ENCODE assay signal across 8 mouse cellular contexts in the genomic region with DNA sequence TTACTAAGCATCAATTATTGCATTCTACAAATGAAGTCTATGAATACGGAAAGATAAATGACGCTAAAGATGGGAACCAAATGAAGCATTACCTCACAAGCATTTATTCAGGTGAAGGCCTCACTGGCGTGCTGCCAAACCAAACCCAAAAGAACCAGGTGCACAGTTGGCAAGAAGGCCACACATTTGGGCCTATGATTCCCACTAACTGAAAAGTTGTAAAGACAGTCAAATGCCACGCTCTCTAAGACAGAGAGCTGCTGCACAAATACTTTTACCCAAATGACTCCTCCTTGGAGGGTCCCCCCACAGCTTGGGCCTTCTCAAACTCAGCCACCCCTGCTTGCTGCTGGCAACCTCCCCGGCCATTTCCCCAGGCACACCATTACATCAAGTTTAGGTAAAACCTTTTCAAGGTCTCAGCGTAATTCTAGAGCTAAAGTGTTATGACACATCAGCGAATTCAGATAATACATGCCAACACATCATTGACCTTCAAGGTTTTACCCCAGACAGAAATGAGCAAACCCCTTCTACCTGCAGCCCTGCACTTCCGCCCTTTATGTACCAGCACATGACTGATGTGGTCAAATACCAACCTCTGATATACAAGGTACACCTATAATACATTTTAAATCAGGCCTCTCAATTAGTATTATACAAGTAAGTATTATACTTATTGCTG. TPM values are rescaled to one million over a fixed set of nuclear protein-coding genes. Genes with fewer than 3 reads are reported as not detected.
A peak's percentile ranks its signal among the peaks of the same experiment; 100 is the strongest.
DNase-seq lines count a peak whose midpoint lies in the region; ATAC-seq and TF ChIP-seq lines count a peak whose summit lies in the region.

No protein-coding gene starts in this region.

- no peak for TF ChIP-seq CTCF in C2C12 (IDR thresholded peaks at IDR 0.05; ENCODE audit: control insufficient read depth, insufficient read depth, insufficient read length)
- TF ChIP-seq CTCF in cortical plate, adult 2 months (IDR thresholded peaks at IDR 0.05; ENCODE audit: extremely low read depth, insufficient read depth, low read length), result no peak
- no peak for TF ChIP-seq CTCF in kidney, adult 2 months (conservative IDR thresholded peaks at IDR 0.05; ENCODE audit: insufficient read depth, insufficient read length, low read depth, low read length)

- H3K79me3 ChIP-seq in C2C12 (ENCODE audit: low read depth), result peaks cover 62% of the 10 kb centered on the region

- peaks cover 66% of the 10 kb centered on the region for H3K79me2 ChIP-seq in C2C12 (ENCODE audit: control insufficient read depth, insufficient read depth)

- peak overlapping the region; percentile 89 for H3K4me3 ChIP-seq in C2C12 (ENCODE audit: insufficient read depth, poor library complexity, severe bottlenecking)
- H3K4me3 ChIP-seq in cortical plate, adult 2 months (ENCODE audit: insufficient read depth, low read length), result peak overlapping the region; percentile 51
- peak overlapping the region; percentile 70 for H3K4me3 ChIP-seq in kidney, adult 2 months (ENCODE audit: insufficient read depth, low read depth, low read length)
- peak overlapping the region; percentile 86 for H3K4me3 ChIP-seq in midbrain, embryonic 16.5 days (ENCODE audit: low read depth, low read length)

- TF ChIP-seq POLR2A in cortical plate, adult 2 months (IDR thresholded peaks at IDR 0.05; ENCODE audit: extremely low read depth, insufficient read depth, low read length), result no peak
- TF ChIP-seq POLR2A in kidney, adult 2 months (IDR thresholded peaks at IDR 0.05; ENCODE audit: low read depth, low read length), result no peak

- H3ac ChIP-seq in C2C12 (ENCODE audit: control insufficient read depth, insufficient read length, low read depth), result peak overlapping the region; percentile 88

- no peak for ATAC-seq in midbrain, embryonic 16.5 days

- H3K9ac ChIP-seq in midbrain, embryonic 16.5 days (ENCODE audit: low read depth, low read length), result peak overlapping the region; percentile 97

- 24% methylated on average over 8 of the region's 8 CpGs for whole genome bisulfite sequencing in kidney, adult 2 months
- 47% methylated on average over 8 of the region's 8 CpGs for WGBS in midbrain, embryonic 16.5 days

- no peaks in the 10 kb centered on the region for H3K9me3 ChIP-seq in midbrain, embryonic 16.5 days (replicated peaks; ENCODE audit: control insufficient read depth, low read length, poor library complexity, severe bottlenecking)

- peaks cover 10% of the 10 kb centered on the region for H3K4me1 ChIP-seq in cortical plate, adult 2 months (ENCODE audit: control insufficient read depth, insufficient read depth, low read length)
- peaks cover 26% of the 10 kb centered on the region for H3K4me1 ChIP-seq in kidney, adult 2 months (ENCODE audit: control insufficient read depth, insufficient read depth, low read length)
- H3K4me1 ChIP-seq in midbrain, embryonic 16.5 days (ENCODE audit: control insufficient read depth, insufficient read depth, low read length), result peaks cover 32% of the 10 kb centered on the region

- peak overlapping the region; percentile 78 for H3K4me2 ChIP-seq in midbrain, embryonic 16.5 days (ENCODE audit: low read length)

- peaks cover 56% of the 10 kb centered on the region for H3K36me3 ChIP-seq in C2C12 (ENCODE audit: control insufficient read depth, insufficient read depth)
- peaks cover 20% of the 10 kb centered on the region for H3K36me3 ChIP-seq in kidney, adult 2 months (ENCODE audit: control insufficient read depth, insufficient read depth, low read length)
- peaks cover 30% of the 10 kb centered on the region for H3K36me3 ChIP-seq in midbrain, embryonic 16.5 days (ENCODE audit: control insufficient read depth, insufficient read depth, low read length)

- no peak overlapping the region for H3K27ac ChIP-seq in cortical plate, adult 2 months (ENCODE audit: insufficient read depth, low read length)
- peak overlapping the region; percentile 39; the same call in 1 of the 2 replicates for H3K27ac ChIP-seq in kidney, adult 2 months (ENCODE audit: insufficient read depth, low read depth, low read length)
- no peak overlapping the region for H3K27ac ChIP-seq in midbrain, embryonic 16.5 days (ENCODE audit: low read length)

- no peaks in the 10 kb centered on the region for H3K27me3 ChIP-seq in C2C12 (ENCODE audit: control insufficient read depth, insufficient read depth, insufficient read length)
- H3K27me3 ChIP-seq in kidney, adult 2 months (replicated peaks; ENCODE audit: control insufficient read depth, insufficient read depth, low read length), result no peaks in the 10 kb centered on the region
- no peaks in the 10 kb centered on the region for H3K27me3 ChIP-seq in midbrain, embryonic 16.5 days (ENCODE audit: control insufficient read depth, insufficient read depth, low read depth, low read length)

- DNase-seq in gastrocnemius, postnatal 10 days, result peak; percentile 11
- no peak for DNase-seq in gastrocnemius, adult 18-20 months (ENCODE audit: low spot score)
- DNase-seq in kidney, adult 2 months, result peak; percentile 55
- no peak for DNase-seq in urinary bladder, postnatal 36 days (ENCODE audit: low spot score in 2 of 2)
- no peak for DNase-seq in left cerebral cortex, adult 8-10 months (ENCODE audit: low spot score in 2 of 2)

TF ChIP-seq in C2C12, 6 proteins besides CTCF, POLR2A, EP300 and RAD21:
- TF ChIP-seq CEBPB (IDR thresholded peaks at IDR 0.05; ENCODE audit: low read depth) (no peak), MYOD1 (IDR thresholded peaks at IDR 0.05; ENCODE audit: control insufficient read depth, insufficient read length, low read depth) (no peak), USF1 (IDR thresholded peaks at IDR 0.05; ENCODE audit: low read depth) (no peak), MAX (IDR thresholded peaks at IDR 0.05) (no peak), MYOG (IDR thresholded peaks at IDR 0.05; ENCODE audit: control insufficient read depth, extremely low read depth, insufficient read length) (no peak), FOSL1 (IDR thresholded peaks at IDR 0.05; ENCODE audit: insufficient read depth, low read length, poor library complexity, severe bottlenecking) (no peak)

RNA-seq across cellular contexts. Expression of a gene that starts 1.5 kb away (rescaled TPM):
- 10 to 100 TPM; 67.0 to 72.3 TPM for total RNA-seq in gastrocnemius, postnatal 10 days (2021)
- 10 to 100 TPM; 51.9 to 61.6 TPM for total RNA-seq in gastrocnemius, adult 18-20 months (2021)
- polyA plus RNA-seq in C2C12 (2012; fragmentation: generic; extraction: Trizol), result 65.9 TPM
- polyA plus RNA-seq in cortical plate, adult 2 months (2012; rRNA removed), result 64.9 and 65.0 TPM in 2 replicates
- 45.7 and 50.9 TPM in 2 replicates for polyA plus RNA-seq in kidney, adult 2 months (2012; rRNA removed)
- polyA plus RNA-seq in midbrain, embryonic 16.5 days (2015; fragmentation: Nextera tagmentation; extraction: Ambion mirVana), result 49.3 and 56.5 TPM in 2 replicates
- total RNA-seq in left cerebral cortex, adult 8-10 months (2022), result 10 to 100 TPM; 59.9 to 69.8 (median 64.9) TPM

RNA-seq across cellular contexts. Expression of a gene that starts 5.4 kb away (rescaled TPM):
- under 1 TPM; 0.16 to 0.25 TPM for total RNA-seq in gastrocnemius, postnatal 10 days (2021)
- under 1 TPM in 1 of 2 experiments, not detected in 1; 0.09 TPM for total RNA-seq in gastrocnemius, adult 18-20 months (2021)
- 0.02 TPM for polyA plus RNA-seq in C2C12 (2012; fragmentation: generic; extraction: Trizol)
- polyA plus RNA-seq in cortical plate, adult 2 months (2012; rRNA removed), result 0.08 TPM in 1 of 2 replicates, not detected in the other
- polyA plus RNA-seq in kidney, adult 2 months (2012; rRNA removed), result 0.04 and 0.06 TPM in 2 replicates
- polyA plus RNA-seq in midbrain, embryonic 16.5 days (2015; fragmentation: Nextera tagmentation; extraction: Ambion mirVana), result 0.15 and 0.32 TPM in 2 replicates
- total RNA-seq in left cerebral cortex, adult 8-10 months (2022), result under 1 TPM; 0.15 to 0.68 (median 0.28) TPM

RNA-seq across cellular contexts. Expression of a gene that starts 33.1 kb away (rescaled TPM):
- 100 to 1,000 TPM; 248 to 275 TPM for total RNA-seq in gastrocnemius, postnatal 10 days (2021)
- total RNA-seq in gastrocnemius, adult 18-20 months (2021), result 100 to 1,000 TPM; 316 to 427 TPM
- 26.0 TPM for polyA plus RNA-seq in C2C12 (2012; fragmentation: generic; extraction: Trizol)
- 54.4 and 62.2 TPM in 2 replicates for polyA plus RNA-seq in cortical plate, adult 2 months (2012; rRNA removed)
- polyA plus RNA-seq in kidney, adult 2 months (2012; rRNA removed), result 383 and 404 TPM in 2 replicates
- 56.7 and 65.6 TPM in 2 replicates for polyA plus RNA-seq in midbrain, embryonic 16.5 days (2015; fragmentation: Nextera tagmentation; extraction: Ambion mirVana)
- 10 to 100 TPM; 44.8 to 51.9 (median 48.3) TPM for total RNA-seq in left cerebral cortex, adult 8-10 months (2022)

Comparison
In these comparisons a context has a peak if more than half of its experiments do, and no peak if none do; other contexts are left out.
1. DNase-seq: peak in gastrocnemius, postnatal 10 days (single experiment) and kidney, adult 2 months (single experiment); none in gastrocnemius, adult 18-20 months (single experiment), urinary bladder, postnatal 36 days (0 of 2) and left cerebral cortex, adult 8-10 months (0 of 2).
2. Peak in every context shown above with its lines, with median percentiles within 50 percentile points of each other: H3K4me3 ChIP-seq.